Mouse (Mus musculus): ENCODE results near the gene Itga9. TPM values are rescaled to one million over a fixed set of nuclear protein-coding genes. Genes with fewer than 3 reads are reported as not detected.

Itga9 gene
- polyA plus RNA-seq, 1 experiment from 2014 or later = 12.6 TPM

- H3K4me1 ChIP-seq (replicated peaks; ENCODE audit: control insufficient read depth, insufficient read depth, low read length) = 0 out of 2 replicates have a peak, but pooled peaks cover 7% of the 10 kb centered on the region
- 69% methylated on average over 2 of the region's 2 CpGs for WGBS
- H3K9ac ChIP-seq (ENCODE audit: low read length) = no peak overlapping the region
- peaks cover 7% of the 10 kb centered on the region for H3K36me3 ChIP-seq (ENCODE audit: control insufficient read depth, insufficient read depth, low read length)
- ATAC-seq (replicated peaks; ENCODE audit: low FRiP score, low TSS enrichment, low read depth) (no peak), DNase-seq (ENCODE audit: low spot score) (no peak)
- H3K27me3 ChIP-seq (replicated peaks; ENCODE audit: control insufficient read depth, insufficient read depth, low read length) = no peaks in the 10 kb centered on the region
- H3K9me3 ChIP-seq (ENCODE audit: control insufficient read depth, low read length) = no peaks in the 10 kb centered on the region
- no peak overlapping the region for H3K4me2 ChIP-seq (ENCODE audit: low read length)
- H3K27ac ChIP-seq (ENCODE audit: low read depth) = no peak overlapping the region
- no peak overlapping the region for H3K4me3 ChIP-seq (ENCODE audit: low read depth, low read length)
Measured at GRCm38 (mm10) chr9:118900677-118901076, 294.2 kb downstream of the Itga9 start.

- H3K27me3 ChIP-seq (replicated peaks; ENCODE audit: control insufficient read depth, insufficient read depth, low read length) = no peaks in the 10 kb centered on the region
- no peak overlapping the region for H3K4me3 ChIP-seq (ENCODE audit: low read depth, low read length)
- DNase-seq (ENCODE audit: low spot score) = no peak
- H3K36me3 ChIP-seq (ENCODE audit: control insufficient read depth, insufficient read depth, low read length) = peaks cover 7% of the 10 kb centered on the region
- WGBS = 71% methylated on average over 6 of the region's 6 CpGs
- H3K4me1 ChIP-seq (replicated peaks; ENCODE audit: control insufficient read depth, insufficient read depth, low read length) = 0 out of 2 replicates have a peak, but pooled peaks cover 7% of the 10 kb centered on the region
- no peak overlapping the region for H3K9ac ChIP-seq (ENCODE audit: low read length)
- H3K27ac ChIP-seq (ENCODE audit: low read depth) = no peak overlapping the region
- ATAC-seq (replicated peaks; ENCODE audit: low FRiP score, low TSS enrichment, low read depth) = no peak
- no peaks in the 10 kb centered on the region for H3K9me3 ChIP-seq (ENCODE audit: control insufficient read depth, low read length)
- no peak overlapping the region for H3K4me2 ChIP-seq (ENCODE audit: low read length)
Measured at GRCm38 (mm10) chr9:118901917-118902316, 295.4 kb downstream of the Itga9 start.

- DNase-seq (ENCODE audit: low spot score) (peak; percentile 91), ATAC-seq (replicated peaks; ENCODE audit: low FRiP score, low TSS enrichment, low read depth) (peak; percentile 49; the same call in 1 of the 2 replicates)
- H3K27me3 ChIP-seq (replicated peaks; ENCODE audit: control insufficient read depth, insufficient read depth, low read length) = no peaks in the 10 kb centered on the region
- no peaks in the 10 kb centered on the region for H3K9me3 ChIP-seq (ENCODE audit: control insufficient read depth, low read length)
- no peak overlapping the region for H3K9ac ChIP-seq (ENCODE audit: low read length)
- no peak overlapping the region for H3K4me2 ChIP-seq (ENCODE audit: low read length)
- no peaks in the 10 kb centered on the region for H3K36me3 ChIP-seq (ENCODE audit: control insufficient read depth, insufficient read depth, low read length)
- no peak overlapping the region for H3K27ac ChIP-seq (ENCODE audit: low read depth)
- WGBS = 54% methylated on average over 18 of the region's 18 CpGs
- peaks cover 8% of the 10 kb centered on the region; the same call in 1 of the 2 replicates for H3K4me1 ChIP-seq (replicated peaks; ENCODE audit: control insufficient read depth, insufficient read depth, low read length)
- H3K4me3 ChIP-seq (ENCODE audit: low read depth, low read length) = no peak overlapping the region
Measured at GRCm38 (mm10) chr9:118907934-118908620, 301.6 kb downstream of the Itga9 start.

- H3K9me3 ChIP-seq (ENCODE audit: control insufficient read depth, low read length) = no peaks in the 10 kb centered on the region
- no peak overlapping the region for H3K4me2 ChIP-seq (ENCODE audit: low read length)
- DNase-seq (ENCODE audit: low spot score) (no peak), ATAC-seq (replicated peaks; ENCODE audit: low FRiP score, low TSS enrichment, low read depth) (no peak)
- no peak overlapping the region for H3K27ac ChIP-seq (ENCODE audit: low read depth)
- no peak overlapping the region for H3K4me3 ChIP-seq (ENCODE audit: low read depth, low read length)
- peaks cover 12% of the 10 kb centered on the region; the same call in 1 of the 2 replicates for H3K4me1 ChIP-seq (replicated peaks; ENCODE audit: control insufficient read depth, insufficient read depth, low read length)
- no peaks in the 10 kb centered on the region for H3K36me3 ChIP-seq (ENCODE audit: control insufficient read depth, insufficient read depth, low read length)
- no peaks in the 10 kb centered on the region for H3K27me3 ChIP-seq (replicated peaks; ENCODE audit: control insufficient read depth, insufficient read depth, low read length)
- H3K9ac ChIP-seq (ENCODE audit: low read length) = no peak overlapping the region
- WGBS = 93% methylated on average over 9 of the region's 9 CpGs
Measured at GRCm38 (mm10) chr9:118913048-118913447, 306.6 kb downstream of the Itga9 start.

- no peaks in the 10 kb centered on the region for H3K36me3 ChIP-seq (ENCODE audit: control insufficient read depth, insufficient read depth, low read length)
- H3K9ac ChIP-seq (ENCODE audit: low read length) = no peak overlapping the region
- no peaks in the 10 kb centered on the region for H3K27me3 ChIP-seq (replicated peaks; ENCODE audit: control insufficient read depth, insufficient read depth, low read length)
- WGBS = 82% methylated on average over 3 of the region's 3 CpGs
- H3K9me3 ChIP-seq (ENCODE audit: control insufficient read depth, low read length) = no peaks in the 10 kb centered on the region
- ATAC-seq (replicated peaks; ENCODE audit: low FRiP score, low TSS enrichment, low read depth) (no peak), DNase-seq (ENCODE audit: low spot score) (no peak)
- H3K4me3 ChIP-seq (ENCODE audit: low read depth, low read length) = no peak overlapping the region
- no peak overlapping the region for H3K4me2 ChIP-seq (ENCODE audit: low read length)
- 0 out of 2 replicates have a peak, but pooled peaks cover 10% of the 10 kb centered on the region for H3K4me1 ChIP-seq (replicated peaks; ENCODE audit: control insufficient read depth, insufficient read depth, low read length)
- H3K27ac ChIP-seq (ENCODE audit: low read depth) = no peak overlapping the region
Measured at GRCm38 (mm10) chr9:118913613-118914012, 307.1 kb downstream of the Itga9 start.

- peak; percentile 38; the same call in 1 of the 2 replicates for ATAC-seq (replicated peaks; ENCODE audit: low FRiP score, low TSS enrichment, low read depth)
- no peaks in the 10 kb centered on the region for H3K9me3 ChIP-seq (ENCODE audit: control insufficient read depth, low read length)
- WGBS = 17% methylated on average over 8 of the region's 8 CpGs
- no peaks in the 10 kb centered on the region for H3K27me3 ChIP-seq (replicated peaks; ENCODE audit: control insufficient read depth, insufficient read depth, low read length)
- 0 out of 2 replicates have a peak, but pooled peaks cover 10% of the 10 kb centered on the region for H3K4me1 ChIP-seq (replicated peaks; ENCODE audit: control insufficient read depth, insufficient read depth, low read length)
- H3K27ac ChIP-seq (ENCODE audit: low read depth) = peak overlapping the region; percentile 43; the same call in 1 of the 2 replicates
- no peak for DNase-seq (ENCODE audit: low spot score)
- H3K9ac ChIP-seq (ENCODE audit: low read length) = no peak overlapping the region
- H3K4me2 ChIP-seq (ENCODE audit: low read length) = peak overlapping the region; percentile 29; the same call in 1 of the 2 replicates
- no peak overlapping the region for H3K4me3 ChIP-seq (ENCODE audit: low read depth, low read length)
- H3K36me3 ChIP-seq (ENCODE audit: control insufficient read depth, insufficient read depth, low read length) = no peaks in the 10 kb centered on the region
Measured at GRCm38 (mm10) chr9:118914589-118914988, 308.1 kb downstream of the Itga9 start.

- Histone ChIP-seq H3K9me3 (ENCODE audit: control insufficient read depth, low read length) (no peaks in the 10 kb centered on the region), H3K4me1 (replicated peaks; ENCODE audit: control insufficient read depth, insufficient read depth, low read length) (0 out of 2 replicates have a peak, but pooled peaks cover 10% of the 10 kb centered on the region), H3K9ac (ENCODE audit: low read length) (no peak overlapping the region), H3K27ac (ENCODE audit: low read depth) (no peak overlapping the region), H3K27me3 (replicated peaks; ENCODE audit: control insufficient read depth, insufficient read depth, low read length) (no peaks in the 10 kb centered on the region), H3K36me3 (ENCODE audit: control insufficient read depth, insufficient read depth, low read length) (no peaks in the 10 kb centered on the region), H3K4me2 (ENCODE audit: low read length) (no peak overlapping the region), H3K4me3 (ENCODE audit: low read depth, low read length) (no peak overlapping the region)
- ATAC-seq (replicated peaks; ENCODE audit: low FRiP score, low TSS enrichment, low read depth) = no peak
- no peak for DNase-seq (ENCODE audit: low spot score)
- WGBS = 65% methylated on average over 5 of the region's 5 CpGs
Measured at GRCm38 (mm10) chr9:118915290-118915689, 308.8 kb downstream of the Itga9 start.

GRCm38 (mm10) chr9:118919672-118920186 is 313.2 kb downstream of the Itga9 start:
- Histone ChIP-seq H3K9me3 (ENCODE audit: control insufficient read depth, low read length) (no peaks in the 10 kb centered on the region), H3K4me1 (replicated peaks; ENCODE audit: control insufficient read depth, insufficient read depth, low read length) (peaks cover 7% of the 10 kb centered on the region), H3K27ac (ENCODE audit: low read depth) (no peak overlapping the region), H3K36me3 (ENCODE audit: control insufficient read depth, insufficient read depth, low read length) (no peaks in the 10 kb centered on the region), H3K9ac (ENCODE audit: low read length) (no peak overlapping the region), H3K4me2 (ENCODE audit: low read length) (no peak overlapping the region), H3K4me3 (ENCODE audit: low read depth, low read length) (no peak overlapping the region), H3K27me3 (replicated peaks; ENCODE audit: control insufficient read depth, insufficient read depth, low read length) (no peaks in the 10 kb centered on the region)
- ATAC-seq (replicated peaks; ENCODE audit: low FRiP score, low TSS enrichment, low read depth) (no peak), DNase-seq (ENCODE audit: low spot score) (no peak)
- WGBS = 79% methylated on average over 16 of the region's 16 CpGs
